12 mouse cellular contexts compared by ENCODE assay signal in the genomic region with DNA sequence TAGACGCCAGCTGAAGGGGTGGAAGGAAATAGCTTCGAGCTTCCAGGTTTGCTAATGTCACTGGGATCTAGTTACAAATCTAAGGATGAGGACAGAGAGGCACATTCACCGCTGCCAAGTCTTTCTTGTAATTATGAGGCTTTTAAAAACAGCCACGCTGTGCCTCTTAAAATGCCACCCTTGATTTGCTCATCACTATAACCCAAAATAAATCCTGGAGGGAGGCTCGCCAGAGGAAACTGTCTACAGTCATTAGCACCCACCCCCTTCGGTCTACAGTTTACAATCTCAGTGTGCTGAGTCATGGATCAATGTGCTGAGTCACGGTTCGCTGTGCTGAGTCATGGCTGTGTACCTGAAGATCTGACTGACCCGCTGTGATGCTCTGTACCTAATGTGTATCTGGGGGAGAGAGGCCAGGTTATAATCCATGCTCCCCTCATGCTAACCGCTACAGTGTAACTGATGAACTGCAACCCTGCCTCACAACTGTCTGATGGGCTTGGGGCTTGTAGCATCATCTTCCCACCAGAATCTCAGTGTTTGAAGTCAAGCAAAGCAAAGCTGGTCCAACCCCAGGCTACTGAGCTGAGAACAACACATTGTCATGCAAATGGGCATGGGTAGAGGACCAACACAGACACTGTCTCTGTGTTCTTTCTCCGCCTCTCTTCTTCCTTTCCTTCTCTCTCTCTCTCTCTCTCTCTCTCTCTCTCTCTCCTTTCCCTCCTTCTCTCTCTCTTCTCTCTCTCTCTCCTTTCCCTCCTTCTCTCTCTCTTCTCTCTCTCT.
DNase-seq lines count a peak whose midpoint lies in the region.
"Had no signal": no experiment of that assay in that cellular context is flagged by ENCODE, and none has a peak within 500 bp of the region (broad histone marks: within the 10 kb centered on the region; RNA-seq: fewer than 3 reads in every experiment).

No protein-coding gene starts in this region.

- intact Hi-C loops in left cerebral cortex, postnatal 25 days (cut with DNase I): loop anchor here (10.0 kb wide), 1 partner anchor 237 kb away; no protein-coding TSS in a partner anchor

- DNase-seq in adrenal gland, postnatal 36 days: peak; percentile 7 to 20
- no peak for DNase-seq in adrenal gland, postnatal 14 days
- DNase-seq in ES-CJ7 (ENCODE audit: low read depth, low spot score): peak; percentile 77
- DNase-seq in frontal cortex, postnatal 25 days (ENCODE audit: low spot score in 2 of 2): peak; percentile 45 to 54
- DNase-seq in left cerebral cortex, postnatal 25 days (ENCODE audit: low spot score in 2 of 2): peak; percentile 68 to 90
- no peak for DNase-seq in heart, adult 18-20 months
- DNase-seq in urinary bladder, postnatal 14 days (ENCODE audit: low spot score): no peak
- DNase-seq in thymus, postnatal 36 days: no peak
- DNase-seq: cerebellum, adult 11 months; heart, postnatal 36 days; spleen, adult 18-20 months; thymus, postnatal 4 days had no signal

Comparison
In these comparisons a context has a peak if more than half of its experiments do, and no peak if none do; other contexts are left out.
1. DNase-seq: peak in adrenal gland, postnatal 36 days (2 of 2), ES-CJ7 (single experiment), frontal cortex, postnatal 25 days (2 of 2) and left cerebral cortex, postnatal 25 days (2 of 2); none in adrenal gland, postnatal 14 days (single experiment), heart, adult 18-20 months (0 of 2), urinary bladder, postnatal 14 days (single experiment) and thymus, postnatal 36 days (0 of 2).